Mouse (Mus musculus): ENCODE measurements around the gene Miga2. TPM values are rescaled to one million over a fixed set of nuclear protein-coding genes. Genes with fewer than 3 reads are reported as not detected.
"Not testable (repeated sequence)": the region's sequence is repeated elsewhere in the genome, so short reads cannot be mapped to it uniquely, and the experiment has no call there.

The Miga2 gene
- polyA plus RNA-seq, 1 experiment from 2014 or later, result 32.0 TPM

DNA sequence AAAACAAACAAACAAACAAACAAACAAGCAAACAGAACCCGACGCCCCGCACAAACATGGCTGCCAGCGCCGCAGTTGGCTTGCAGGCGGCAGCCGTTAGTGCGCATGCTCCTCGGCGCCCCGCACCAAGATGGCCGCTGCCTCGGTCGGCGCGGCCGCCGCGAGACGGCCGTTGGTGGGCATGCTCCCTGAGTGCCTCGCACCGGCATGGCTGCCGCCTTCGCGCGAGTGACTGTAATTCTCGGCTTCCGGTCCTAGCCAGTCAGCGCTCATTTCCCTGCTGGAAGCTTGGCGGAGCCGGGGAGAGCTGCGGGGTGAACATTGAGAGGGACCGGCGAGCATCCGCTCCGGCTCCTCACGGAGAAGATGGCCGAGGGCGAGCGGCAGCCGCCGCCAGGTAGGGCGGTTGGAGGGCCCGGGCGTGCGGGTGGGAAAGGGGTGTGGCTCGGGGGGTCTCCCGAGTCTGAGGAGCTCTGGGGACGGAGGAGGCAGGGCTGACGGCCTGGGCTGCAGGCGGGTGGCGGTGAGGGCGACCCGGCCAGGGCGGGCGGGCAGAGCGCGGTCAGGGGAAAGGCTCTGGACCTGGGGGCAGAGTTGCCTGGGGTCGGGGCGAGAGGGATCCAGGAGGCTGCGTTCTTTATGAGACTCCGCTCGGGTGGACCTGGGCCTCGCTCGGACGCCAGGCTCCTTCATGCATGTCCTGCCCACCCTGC, 52.1 kb downstream of the Miga2 start, which contains the start of gene Ptpa:
TSS of gene Ptpa (plus strand) at position 104 of the 713 bp plus-strand sequence.
- no peaks in the 10 kb centered on the region for H3K9me3 ChIP-seq (ENCODE audit: low read length)
- H3K9ac ChIP-seq (replicated peaks; ENCODE audit: low read length), result peak within 1 kb of the TSS; percentile 98
- peak within 1 kb of the TSS; percentile 91 for H3K4me3 ChIP-seq (ENCODE audit: low read length)
- WGBS, result 0% methylated on average over 64 of the region's 67 CpGs
- peak within 1 kb of the TSS; percentile 99 for H3K27ac ChIP-seq (ENCODE audit: low read length)
- peak; percentile 85 for ATAC-seq (ENCODE audit: low FRiP score, low TSS enrichment)
- peak within 1 kb of the TSS; percentile 87 for H3K4me2 ChIP-seq (replicated peaks; ENCODE audit: low read depth, low read length)
- no peaks in the 10 kb centered on the region for H3K36me3 ChIP-seq (ENCODE audit: insufficient read depth, low read length)
- peaks cover 32% of the 10 kb centered on the region for H3K4me1 ChIP-seq (ENCODE audit: insufficient read depth, low read length)
- H3K27me3 ChIP-seq (ENCODE audit: insufficient read depth, low read length), result no peaks in the 10 kb centered on the region

DNA sequence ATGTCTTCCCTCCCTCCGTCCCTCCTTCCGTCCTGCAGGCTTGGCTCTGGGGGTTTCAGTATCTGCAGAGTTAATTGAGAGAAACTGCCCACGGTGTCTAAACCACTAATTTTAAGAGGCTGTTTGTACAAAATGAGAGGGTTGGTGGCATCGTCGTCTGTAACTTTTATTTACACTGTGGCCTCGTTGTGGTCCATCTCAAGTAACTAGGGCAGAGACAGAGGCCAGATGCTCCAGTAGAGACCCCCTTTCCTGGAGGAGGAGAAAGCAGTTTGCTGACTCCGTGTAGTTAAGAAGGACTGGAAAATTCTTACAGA, 52.6 kb downstream of the Miga2 start:
- Histone ChIP-seq H3K4me1 (ENCODE audit: insufficient read depth, low read length) (peaks cover 33% of the 10 kb centered on the region), H3K9me3 (ENCODE audit: low read length) (no peaks in the 10 kb centered on the region), H3K4me2 (replicated peaks; ENCODE audit: low read depth, low read length) (peak overlapping the region; percentile 87), H3K4me3 (ENCODE audit: low read length) (peak overlapping the region; percentile 91), H3K27ac (ENCODE audit: low read length) (peak overlapping the region; percentile 99), H3K36me3 (ENCODE audit: insufficient read depth, low read length) (no peaks in the 10 kb centered on the region), H3K9ac (replicated peaks; ENCODE audit: low read length) (peak overlapping the region; percentile 98), H3K27me3 (ENCODE audit: insufficient read depth, low read length) (no peaks in the 10 kb centered on the region)
- 0% methylated on average over 7 of the region's 7 CpGs for WGBS
- ATAC-seq (ENCODE audit: low FRiP score, low TSS enrichment), result no peak

GRCm38 (mm10) chr2:30417154-30417553, 53.1 kb downstream of the Miga2 start:
- H3K27ac ChIP-seq (ENCODE audit: low read length); H3K36me3 ChIP-seq (ENCODE audit: insufficient read depth, low read length); H3K27me3 ChIP-seq (ENCODE audit: insufficient read depth, low read length); H3K9ac ChIP-seq (replicated peaks; ENCODE audit: low read length); ATAC-seq (ENCODE audit: low FRiP score, low TSS enrichment); H3K9me3 ChIP-seq (ENCODE audit: low read length): not testable (repeated sequence)
- WGBS, result 72% methylated on average over 6 of the region's 6 CpGs
- Histone ChIP-seq H3K4me3 (ENCODE audit: low read length) (peak overlapping the region; percentile 91), H3K4me1 (ENCODE audit: insufficient read depth, low read length) (peaks cover 33% of the 10 kb centered on the region), H3K4me2 (replicated peaks; ENCODE audit: low read depth, low read length) (peak overlapping the region; percentile 87)

DNA sequence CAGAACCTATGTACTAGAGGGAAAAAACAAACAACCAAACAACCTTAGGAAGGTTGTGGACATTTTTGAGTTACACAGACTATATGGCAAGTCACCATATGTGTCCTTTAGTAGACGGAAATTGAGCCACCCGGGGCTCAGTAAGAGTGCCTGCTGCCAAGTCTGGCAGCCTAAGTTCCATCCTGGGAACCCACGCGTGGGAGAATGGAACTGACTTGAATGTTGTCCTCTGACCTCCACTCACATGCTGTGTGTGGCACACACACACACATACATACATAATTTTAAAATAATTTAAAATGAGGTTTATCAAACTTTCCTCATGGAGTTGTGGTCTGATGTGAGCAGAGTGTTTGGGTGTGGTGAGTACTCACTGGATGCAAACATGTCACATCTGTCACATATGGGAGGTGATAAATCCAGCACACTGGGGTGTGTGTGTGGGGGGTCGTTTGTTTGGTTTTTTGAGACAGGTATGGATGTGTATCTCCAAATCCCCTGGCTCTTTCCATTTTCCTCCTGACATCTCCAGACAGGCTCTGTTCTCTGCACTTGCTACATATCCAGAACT, 53.6 kb downstream of the Miga2 start:
- Histone ChIP-seq H3K4me1 (ENCODE audit: insufficient read depth, low read length) (peaks cover 33% of the 10 kb centered on the region), H3K4me2 (replicated peaks; ENCODE audit: low read depth, low read length) (peak overlapping the region; percentile 87), H3K9ac (replicated peaks; ENCODE audit: low read length) (no peak overlapping the region), H3K36me3 (ENCODE audit: insufficient read depth, low read length) (no peaks in the 10 kb centered on the region), H3K27me3 (ENCODE audit: insufficient read depth, low read length) (no peaks in the 10 kb centered on the region), H3K4me3 (ENCODE audit: low read length) (no peak overlapping the region), H3K9me3 (ENCODE audit: low read length) (no peaks in the 10 kb centered on the region), H3K27ac (ENCODE audit: low read length) (no peak overlapping the region)
- 60% methylated on average over 5 of the region's 5 CpGs for WGBS
- no peak for ATAC-seq (ENCODE audit: low FRiP score, low TSS enrichment)

GRCm38 (mm10) chr2:30418259-30418658, 54.2 kb downstream of the Miga2 start:
- Histone ChIP-seq H3K27me3 (ENCODE audit: insufficient read depth, low read length) (no peaks in the 10 kb centered on the region), H3K36me3 (ENCODE audit: insufficient read depth, low read length) (no peaks in the 10 kb centered on the region), H3K4me2 (replicated peaks; ENCODE audit: low read depth, low read length) (peak overlapping the region; percentile 38), H3K9ac (replicated peaks; ENCODE audit: low read length) (0 out of 2 replicates have a peak overlapping the region, but pooled peaks have one; percentile 1), H3K4me1 (ENCODE audit: insufficient read depth, low read length) (peaks cover 33% of the 10 kb centered on the region), H3K9me3 (ENCODE audit: low read length) (no peaks in the 10 kb centered on the region), H3K4me3 (ENCODE audit: low read length) (no peak overlapping the region), H3K27ac (ENCODE audit: low read length) (peak overlapping the region; percentile 61; the same call in 1 of the 2 replicates)
- no peak for ATAC-seq (ENCODE audit: low FRiP score, low TSS enrichment)
- WGBS, result 58% methylated on average over 6 of the region's 6 CpGs

GRCm38 (mm10) chr2:30419112-30419511, 55.1 kb downstream of the Miga2 start:
- Histone ChIP-seq H3K4me3 (ENCODE audit: low read length) (no peak overlapping the region), H3K9ac (replicated peaks; ENCODE audit: low read length) (peak overlapping the region; percentile 62), H3K4me2 (replicated peaks; ENCODE audit: low read depth, low read length) (peak overlapping the region; percentile 38), H3K36me3 (ENCODE audit: insufficient read depth, low read length) (no peaks in the 10 kb centered on the region), H3K4me1 (ENCODE audit: insufficient read depth, low read length) (peaks cover 33% of the 10 kb centered on the region), H3K9me3 (ENCODE audit: low read length) (no peaks in the 10 kb centered on the region), H3K27ac (ENCODE audit: low read length) (peak overlapping the region; percentile 61), H3K27me3 (ENCODE audit: insufficient read depth, low read length) (no peaks in the 10 kb centered on the region)
- WGBS, result 14% methylated on average over 10 of the region's 10 CpGs
- no peak for ATAC-seq (ENCODE audit: low FRiP score, low TSS enrichment)

GRCm38 (mm10) chr2:30421432-30421831, 57.4 kb downstream of the Miga2 start:
- no peak overlapping the region for H3K27ac ChIP-seq (ENCODE audit: low read length)
- peaks cover 27% of the 10 kb centered on the region for H3K4me1 ChIP-seq (ENCODE audit: insufficient read depth, low read length)
- H3K27me3 ChIP-seq (ENCODE audit: insufficient read depth, low read length), result no peaks in the 10 kb centered on the region
- H3K4me2 ChIP-seq (replicated peaks; ENCODE audit: low read depth, low read length), result no peak overlapping the region
- no peak for ATAC-seq (ENCODE audit: low FRiP score, low TSS enrichment)
- 61% methylated on average over 4 of the region's 4 CpGs for WGBS
- no peak overlapping the region for H3K9ac ChIP-seq (replicated peaks; ENCODE audit: low read length)
- H3K36me3 ChIP-seq (ENCODE audit: insufficient read depth, low read length), result peaks cover 2% of the 10 kb centered on the region
- H3K4me3 ChIP-seq (ENCODE audit: low read length), result no peak overlapping the region
- no peaks in the 10 kb centered on the region for H3K9me3 ChIP-seq (ENCODE audit: low read length)

DNA sequence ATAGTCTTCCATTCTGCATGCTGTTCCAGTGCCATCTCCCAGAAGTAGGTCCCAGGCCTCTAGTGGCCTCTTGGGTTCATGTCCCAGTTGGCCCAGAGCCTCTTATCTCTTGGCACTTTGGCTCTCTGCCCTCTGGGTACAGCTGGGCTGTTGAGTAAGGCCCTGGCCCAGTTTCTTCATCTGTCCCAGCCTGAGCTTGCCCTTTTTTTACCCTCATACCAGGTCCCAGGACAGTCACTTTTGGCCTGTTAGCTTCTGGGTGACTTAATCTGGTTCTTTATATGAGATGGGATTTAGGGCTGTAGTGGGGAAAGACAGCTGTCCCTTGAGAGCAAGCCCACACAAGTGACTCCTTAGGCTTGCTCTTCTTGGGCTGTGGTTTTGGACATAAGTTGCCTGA, 65.1 kb downstream of the Miga2 start:
- H3K4me2 ChIP-seq (replicated peaks; ENCODE audit: low read depth, low read length), result no peak overlapping the region

More for the DNA sequence above, 65.1 kb downstream of the Miga2 start:
- Histone ChIP-seq H3K27ac (ENCODE audit: low read length) (no peak overlapping the region), H3K4me3 (ENCODE audit: low read length) (no peak overlapping the region), H3K4me1 (ENCODE audit: insufficient read depth, low read length) (no peaks in the 10 kb centered on the region), H3K9me3 (ENCODE audit: low read length) (no peaks in the 10 kb centered on the region), H3K9ac (replicated peaks; ENCODE audit: low read length) (no peak overlapping the region), H3K36me3 (ENCODE audit: insufficient read depth, low read length) (peaks cover 70% of the 10 kb centered on the region), H3K27me3 (ENCODE audit: insufficient read depth, low read length) (no peaks in the 10 kb centered on the region)
- ATAC-seq (ENCODE audit: low FRiP score, low TSS enrichment), result no peak

Data from kidney, embryonic 16.5 days (tissue).